Mouse (Mus musculus): ENCODE measurements around the gene Dlx4.

Dlx4 gene

GRCm38 (mm10) chr11:95145851-95146403 is at the start of gene Dlx4:
Gene Dlx4, minus strand, starts transcription at chr11:95146263.
- peak; percentile 79 for DNase-seq

DNA sequence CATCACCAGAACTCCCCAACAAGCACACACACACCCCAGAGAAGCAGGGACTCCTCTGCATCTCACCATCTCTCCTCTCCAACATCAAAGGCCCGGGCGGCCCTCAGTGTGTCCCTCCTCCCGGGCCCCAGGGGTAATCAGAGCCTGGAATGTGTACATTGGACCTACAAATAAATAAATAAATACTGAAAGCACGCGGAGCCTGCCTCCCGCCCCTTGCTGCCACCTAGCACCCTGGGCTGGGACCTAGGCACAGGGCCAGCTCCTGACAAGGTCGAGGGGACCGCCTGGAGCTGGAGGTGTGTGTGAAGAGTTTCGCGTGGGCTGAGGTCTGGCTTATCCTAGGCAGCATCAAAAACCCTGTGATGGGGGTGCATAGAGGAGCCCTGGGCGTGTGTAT is 43.8 kb upstream of the Dlx4 start:
- DNase-seq, result no peak

DNA sequence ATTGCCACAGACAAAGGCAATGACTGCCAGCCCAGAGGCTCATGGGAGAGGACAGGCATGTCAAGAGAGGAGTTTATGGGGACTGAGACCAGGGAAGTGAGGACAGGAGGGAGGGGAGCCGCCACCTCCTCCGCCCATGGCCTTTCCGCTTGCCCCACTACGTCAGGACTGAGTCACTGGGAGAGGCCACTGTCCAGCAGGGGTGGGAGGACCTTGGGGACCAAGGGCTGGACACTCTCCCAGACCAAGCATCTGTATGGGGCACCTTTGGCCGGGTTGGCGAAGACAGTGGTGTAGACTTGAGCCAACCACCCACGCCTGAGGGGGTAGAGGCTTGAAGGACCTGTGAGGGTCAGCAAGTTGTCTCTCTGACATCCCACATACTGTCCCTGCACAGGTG is 40.8 kb upstream of the Dlx4 start:
- no peak for DNase-seq

GRCm38 (mm10) chr11:95185700-95186099 is 39.6 kb upstream of the Dlx4 start:
- DNase-seq, result no peak

DNA sequence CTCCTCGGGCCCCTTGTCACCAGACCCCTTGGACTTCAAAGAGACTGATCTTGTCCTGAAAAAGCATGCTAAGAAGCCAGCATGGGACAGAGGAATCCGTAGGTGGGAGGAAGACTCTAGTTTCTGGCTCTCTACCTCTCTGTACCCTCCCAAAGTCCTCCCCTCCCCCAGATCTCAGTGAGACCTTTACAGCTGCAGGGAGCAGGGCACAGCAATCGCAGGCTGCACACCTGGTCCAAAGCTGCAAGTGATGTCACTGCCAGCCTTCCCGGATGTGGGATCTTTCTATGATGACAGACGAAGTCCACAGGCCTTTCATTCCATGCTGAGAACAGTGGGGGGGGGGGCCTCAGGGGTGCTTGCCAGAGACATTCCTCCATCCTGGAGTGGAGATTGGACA is 38.5 kb upstream of the Dlx4 start:
- peak; percentile 66 for DNase-seq

- DNase-seq, result no peak
Measured at GRCm38 (mm10) chr11:95179311-95179710, 33.2 kb upstream of the Dlx4 start.

DNA sequence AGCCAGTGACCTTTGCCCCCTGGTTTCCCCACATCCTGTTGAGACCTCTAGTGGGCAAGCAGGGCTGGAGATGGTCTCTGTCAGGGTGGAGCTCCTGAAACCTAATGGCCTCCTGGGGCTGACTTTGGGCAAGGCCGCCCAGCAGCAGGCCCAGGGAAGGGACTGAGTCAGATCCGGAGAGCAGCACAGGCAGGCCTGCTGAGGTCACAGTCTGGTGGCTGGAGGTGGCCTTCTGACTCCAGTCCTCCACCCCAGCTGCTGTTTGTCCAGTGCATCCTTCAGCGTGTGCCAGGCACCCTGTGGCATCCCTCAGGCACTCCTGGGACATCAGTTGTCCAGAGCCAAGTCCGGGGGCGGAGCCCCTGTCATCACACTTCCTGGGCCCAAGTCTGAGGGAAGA is 19.8 kb upstream of the Dlx4 start:
- DNase-seq, result no peak

GRCm38 (mm10) chr11:95161708-95162107 is 15.6 kb upstream of the Dlx4 start:
- no peak for DNase-seq

GRCm38 (mm10) chr11:95160693-95161092 is 14.6 kb upstream of the Dlx4 start:
- peak; percentile 76 for DNase-seq

GRCm38 (mm10) chr11:95159763-95160371 is 13.8 kb upstream of the Dlx4 start:
- DNase-seq, result no peak

- no peak for DNase-seq
Measured at GRCm38 (mm10) chr11:95157872-95158271, 11.8 kb upstream of the Dlx4 start.

DNA sequence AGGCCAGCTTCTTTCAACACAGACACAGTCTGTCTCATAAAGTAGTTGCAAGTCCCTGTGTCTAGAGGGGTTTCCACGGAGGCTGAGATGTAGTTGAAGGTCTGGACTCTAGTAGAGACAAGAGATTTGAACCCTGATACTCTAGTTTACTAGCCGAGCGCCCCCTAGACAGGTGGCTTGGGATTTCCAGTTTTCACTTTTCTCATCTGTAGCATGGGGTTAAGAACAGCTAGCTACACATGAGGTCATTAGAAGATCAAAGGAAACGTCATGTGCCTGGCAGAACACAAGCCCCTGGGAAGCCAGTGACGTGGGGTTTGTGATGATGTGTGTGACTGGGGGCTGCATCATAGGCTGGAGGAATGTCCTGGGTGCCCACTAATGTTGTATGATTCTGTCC is 11.3 kb upstream of the Dlx4 start:
- DNase-seq, result no peak

GRCm38 (mm10) chr11:95155511-95155910 is 9.4 kb upstream of the Dlx4 start:
- no peak for DNase-seq

DNA sequence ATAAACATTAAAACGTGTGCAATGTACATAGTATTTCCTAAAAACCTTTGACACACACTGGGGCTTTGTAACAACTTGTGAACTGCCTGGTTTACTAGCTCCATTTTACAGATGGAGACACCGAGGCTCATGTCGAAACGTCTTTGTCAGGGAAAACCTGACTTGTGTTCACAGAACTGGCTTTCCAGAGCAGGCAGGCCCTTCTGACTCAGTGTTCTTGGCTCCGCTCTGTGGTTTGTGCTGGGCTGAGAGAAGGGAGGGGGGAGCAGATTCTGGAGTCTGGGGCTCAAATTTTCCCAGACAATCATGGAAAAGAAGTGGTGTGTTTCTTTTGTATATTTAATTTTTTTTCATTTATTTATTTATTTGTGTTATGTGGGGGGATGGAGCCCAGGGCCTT is 7.6 kb upstream of the Dlx4 start:
- no peak for DNase-seq

GRCm38 (mm10) chr11:95153116-95153515 is 7.1 kb upstream of the Dlx4 start:
- no peak for DNase-seq

GRCm38 (mm10) chr11:95150269-95151049 is 4.4 kb upstream of the Dlx4 start:
- DNase-seq, result no peak

DNA sequence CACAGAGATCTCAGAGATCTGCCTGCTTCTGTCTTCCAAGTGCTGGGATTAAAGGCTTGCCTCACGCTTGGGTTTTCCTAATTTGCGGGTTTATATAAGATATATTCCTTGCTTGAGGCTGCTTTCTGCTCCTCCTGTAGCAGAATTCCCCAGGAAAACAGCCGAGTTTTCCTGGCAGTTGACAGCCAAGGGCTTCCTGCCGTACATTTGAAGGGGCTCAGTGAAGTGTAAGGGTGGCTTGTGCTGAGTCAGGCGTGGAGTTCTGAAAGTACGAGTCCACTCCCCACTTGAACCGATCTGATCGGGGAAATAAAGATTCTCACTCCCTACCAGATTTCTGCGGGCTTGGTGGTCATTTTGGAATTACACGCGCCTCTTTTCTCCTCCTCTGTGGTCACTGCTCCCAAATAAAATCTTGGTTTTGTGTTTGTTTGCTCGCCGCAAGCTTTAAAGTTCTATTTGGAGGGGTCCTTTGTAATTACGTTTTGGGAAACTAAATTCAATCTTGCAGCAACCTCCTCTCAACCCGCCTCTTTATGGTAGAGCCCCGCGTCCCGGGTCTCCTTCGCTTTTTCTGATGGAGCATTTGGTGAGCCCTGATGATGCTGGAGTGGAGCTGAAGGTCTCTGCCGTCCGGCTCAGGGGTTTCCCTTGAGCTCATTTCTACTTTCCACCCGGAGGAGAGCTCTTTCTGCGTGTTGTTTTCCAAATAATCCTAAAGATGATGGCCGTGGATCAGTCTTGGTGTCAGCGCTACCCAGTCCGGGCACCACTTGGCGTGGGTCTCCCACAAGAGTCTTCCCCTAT is 3.6 kb upstream of the Dlx4 start:
- no peak for DNase-seq

DNA sequence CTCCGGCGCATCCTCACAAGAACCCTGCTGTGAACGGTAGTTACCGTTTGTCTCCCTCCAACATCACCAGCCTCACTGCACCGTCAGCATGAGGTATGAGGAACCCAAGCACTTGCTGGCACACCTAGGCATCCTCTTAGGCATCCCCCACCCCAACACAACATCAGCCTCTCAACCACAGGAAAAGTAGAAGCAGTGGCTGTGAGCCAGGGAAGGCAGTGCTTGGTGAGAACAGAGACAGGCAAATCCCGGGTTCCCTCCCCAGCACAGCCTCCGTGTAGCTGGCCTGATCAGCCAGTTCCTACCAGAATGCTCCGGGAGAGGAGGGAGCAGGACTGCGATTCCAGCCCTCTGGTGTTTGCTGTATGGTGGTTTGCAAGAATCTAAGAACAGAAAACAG is 2.7 kb upstream of the Dlx4 start:
- DNase-seq, result no peak

DNA sequence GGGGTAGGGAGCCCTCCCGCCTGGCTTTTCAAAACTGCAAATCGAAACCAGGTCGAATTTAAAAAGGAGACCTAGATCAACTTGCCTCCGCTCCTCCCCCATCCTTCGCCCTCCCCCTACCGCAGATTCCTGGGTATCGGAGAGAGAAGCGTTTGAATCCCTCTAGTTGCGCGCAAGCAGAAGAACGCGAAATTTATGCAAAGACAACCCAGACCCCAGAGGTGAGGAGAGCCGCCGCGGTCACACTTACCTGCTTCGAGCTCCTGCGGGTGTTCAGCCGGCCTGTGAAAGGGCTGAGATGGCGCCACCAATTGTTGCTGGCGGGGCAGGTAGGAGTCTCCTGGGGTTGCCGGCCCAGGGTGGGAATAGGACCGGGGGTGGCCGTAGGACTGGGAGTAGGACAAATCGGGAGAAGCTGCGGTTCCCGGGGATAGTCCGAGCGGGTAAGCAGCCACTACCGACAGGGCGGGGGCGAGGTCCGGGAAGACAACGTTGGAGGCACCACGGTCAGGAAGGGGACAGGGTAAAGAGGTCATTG is 1.0 kb downstream of the Dlx4 start:
- peak; percentile 36 for DNase-seq

GRCm38 (mm10) chr11:95144091-95144945 is 1.7 kb downstream of the Dlx4 start:
- no peak for DNase-seq

GRCm38 (mm10) chr11:95143663-95144062 is 2.4 kb downstream of the Dlx4 start:
- DNase-seq, result no peak

DNA sequence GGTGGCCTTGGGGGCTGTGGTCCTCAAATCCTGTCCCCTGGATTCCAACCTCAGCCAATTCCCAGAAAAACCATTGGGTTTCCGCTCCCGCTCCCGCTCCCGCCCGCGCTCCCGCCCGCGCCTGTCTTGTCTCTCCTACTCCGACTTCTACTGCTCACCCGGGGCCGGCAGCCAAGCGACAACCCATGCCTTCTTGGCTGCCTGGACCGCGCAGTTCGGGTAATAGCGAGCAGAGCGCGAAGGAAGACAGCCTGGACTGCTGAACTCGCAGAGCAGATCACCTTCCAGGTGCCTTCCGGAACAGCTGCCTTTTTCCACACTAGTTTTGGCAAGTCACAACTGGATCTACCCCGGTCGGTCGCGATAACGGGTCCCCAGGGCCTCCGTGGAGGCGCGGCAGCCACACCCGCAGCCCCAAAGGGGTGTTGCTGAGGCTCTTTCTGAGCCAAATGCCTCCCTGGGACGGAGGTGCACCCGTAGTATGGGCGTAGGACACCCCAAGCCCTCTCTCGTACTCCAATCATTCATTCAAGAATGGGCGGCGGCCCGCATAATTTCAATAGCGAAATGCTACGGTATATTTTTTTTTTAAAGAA is 3.0 kb downstream of the Dlx4 start:
- DNase-seq, result peak; percentile 31

Data from thymus, postnatal 4 days (tissue).